Mouse (Mus musculus): ENCODE measurements at regions not wholly inside any gene's neighbourhood (a gene's known extent, or its start where the extent isn't known, plus 50 kb on each side); places are given as distances from the start of the nearest gene placed in this dataset.
A peak's percentile ranks its signal among the peaks of the same experiment; 100 is the strongest.

DNA sequence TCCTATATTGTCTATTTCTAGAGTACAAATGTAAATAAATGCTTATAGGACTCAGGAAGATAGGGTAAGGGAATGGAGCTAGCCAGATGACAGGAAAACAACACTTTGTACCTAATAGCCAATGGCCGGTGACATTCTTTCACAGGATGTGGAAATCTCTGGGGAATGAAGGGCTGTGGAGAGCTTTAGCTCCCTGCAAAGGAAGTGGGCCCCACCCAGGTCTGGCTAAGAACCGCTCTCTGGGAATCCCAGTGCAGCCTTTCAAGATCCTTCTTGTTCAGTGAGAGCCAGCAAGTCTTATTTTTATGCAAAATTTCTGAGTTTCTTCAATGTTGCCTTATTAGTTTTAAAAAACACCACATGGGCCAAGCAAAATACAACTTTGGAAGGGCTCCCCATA lies 54.7 kb upstream of the Pappa2 start:
- no peak for ATAC-seq (ENCODE audit: insufficient number of reproducible peaks, low FRiP score, low TSS enrichment)

DNA sequence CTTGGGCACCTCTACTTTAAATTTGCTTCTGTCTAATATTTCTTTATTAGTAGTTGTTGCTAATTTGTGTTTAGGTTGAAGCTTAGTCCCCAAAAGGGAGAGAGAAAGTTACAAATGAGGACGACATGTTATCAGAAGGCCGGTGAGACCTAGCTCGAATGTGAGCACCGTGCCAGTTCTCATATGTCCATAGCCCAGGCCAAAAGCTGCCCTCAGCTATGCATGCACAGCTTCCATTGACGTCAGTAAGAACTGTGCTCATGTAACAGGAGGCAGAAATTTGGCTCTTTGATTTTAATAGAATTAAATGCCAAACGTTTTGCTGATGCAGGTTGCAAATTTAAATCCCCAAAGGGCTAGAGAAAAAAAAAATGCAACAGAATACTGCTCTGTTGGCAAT lies 56.1 kb upstream of the Pappa2 start:
- ATAC-seq (ENCODE audit: insufficient number of reproducible peaks, low FRiP score, low TSS enrichment): no peak

DNA sequence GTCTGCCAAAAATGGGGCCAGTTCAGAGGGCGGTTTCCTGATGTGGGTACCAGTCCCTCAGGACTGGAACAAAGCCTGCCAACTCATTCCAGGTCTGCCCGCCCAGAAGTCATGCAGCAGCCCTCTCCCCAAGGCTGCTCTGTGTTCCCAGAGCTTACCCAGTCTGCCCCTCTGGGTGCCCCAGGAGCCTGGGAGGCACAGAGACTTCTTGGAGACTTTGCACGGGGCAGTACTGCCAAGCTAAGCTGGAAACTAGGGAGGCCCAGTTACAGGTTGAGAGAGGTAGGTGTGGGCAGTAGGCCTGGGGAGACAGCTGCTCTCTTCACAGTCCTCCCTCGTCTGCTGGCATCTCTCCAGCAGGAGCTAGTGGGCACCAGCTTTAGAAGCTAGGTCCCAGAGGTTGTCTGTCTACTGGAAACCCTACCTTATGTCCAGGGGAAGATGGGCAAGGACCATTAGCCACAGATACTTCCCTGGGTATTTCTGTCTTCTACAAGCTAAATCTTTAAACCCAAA lies 65.6 kb upstream of the Pappa2 start:
- no peak for ATAC-seq (ENCODE audit: insufficient number of reproducible peaks, low FRiP score, low TSS enrichment)

DNA sequence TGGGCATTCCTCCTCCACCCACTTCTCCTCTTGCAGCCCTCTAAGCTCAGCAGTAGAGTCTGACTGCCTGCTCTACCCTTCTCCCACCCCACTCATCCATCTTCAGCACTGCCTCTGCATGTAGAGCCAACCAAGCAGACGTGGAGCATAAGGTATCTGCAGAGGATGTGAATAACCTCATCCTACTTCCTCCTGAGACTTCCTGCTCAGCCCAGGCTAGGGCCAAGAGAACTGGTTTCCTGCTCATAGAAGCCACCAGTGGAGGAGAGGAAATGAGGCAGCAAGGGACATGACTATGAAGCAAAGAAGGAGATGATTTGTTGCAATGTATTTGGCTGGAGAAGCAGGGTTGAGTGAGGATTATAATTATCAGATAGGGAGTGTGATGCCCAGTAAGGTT lies 84.7 kb upstream of the Pappa2 start:
- no peak for ATAC-seq (ENCODE audit: insufficient number of reproducible peaks, low FRiP score, low TSS enrichment)

DNA sequence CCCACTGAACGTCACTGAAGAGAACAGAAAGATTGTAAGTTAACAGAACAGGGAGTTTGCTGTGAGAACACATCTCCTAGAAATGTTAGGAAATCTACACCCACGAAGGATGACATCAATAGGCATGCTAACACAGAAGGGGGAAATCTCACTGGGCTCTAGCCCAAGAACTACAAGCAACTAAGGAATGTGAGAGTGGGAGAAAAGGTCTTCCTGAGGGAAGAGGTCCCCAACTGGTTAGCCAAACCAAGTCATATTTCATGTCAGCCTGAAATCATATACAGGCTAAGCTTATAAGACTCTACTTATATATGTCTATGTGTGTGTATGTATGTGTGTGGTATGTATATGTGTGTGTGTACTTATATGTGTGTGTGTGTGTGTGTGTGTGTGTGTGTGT lies 118.9 kb upstream of the Pappa2 start:
- no peak for ATAC-seq (ENCODE audit: insufficient number of reproducible peaks, low FRiP score, low TSS enrichment)

DNA sequence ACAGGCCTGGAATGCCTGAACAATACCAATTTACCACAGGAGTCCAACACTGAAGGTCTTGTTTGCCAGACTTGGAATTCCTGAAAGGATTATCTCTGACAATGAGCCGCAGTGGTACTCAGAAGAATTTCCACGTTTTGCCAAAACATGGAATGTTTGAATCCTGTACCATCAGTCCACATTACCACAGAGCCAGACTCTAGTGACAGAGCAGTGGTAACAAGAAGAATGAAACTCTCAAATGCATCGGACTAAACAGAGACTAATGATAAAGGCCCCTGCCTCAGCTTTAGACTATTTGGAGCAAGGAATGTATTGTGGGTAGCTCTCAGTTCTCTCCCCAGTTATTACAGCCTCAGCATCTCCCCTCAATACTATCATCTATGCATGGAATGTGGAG lies 109.9 kb upstream of the Cop1 start:
- ATAC-seq (ENCODE audit: insufficient number of reproducible peaks, low FRiP score, low TSS enrichment): no peak

DNA sequence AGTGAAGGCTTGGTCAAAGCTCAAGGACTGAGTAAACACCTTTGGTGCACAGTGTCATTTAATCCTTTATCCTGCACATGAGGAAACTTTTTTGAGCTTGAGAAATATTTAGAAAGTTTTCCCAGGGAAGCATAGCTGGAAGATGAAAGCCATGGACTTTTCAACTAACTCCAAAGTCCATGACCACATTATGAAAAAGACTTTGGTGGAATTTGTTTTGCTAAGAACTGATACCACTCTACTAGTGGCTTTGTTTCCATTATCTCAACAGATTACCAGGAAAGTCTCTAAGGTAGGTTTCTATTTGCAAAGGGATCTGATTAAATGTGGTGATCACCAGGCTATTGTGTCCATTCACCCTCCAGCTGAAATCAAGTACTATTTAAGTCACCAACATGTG lies 107.2 kb upstream of the Cop1 start:
- ATAC-seq (ENCODE audit: insufficient number of reproducible peaks, low FRiP score, low TSS enrichment): no peak

DNA sequence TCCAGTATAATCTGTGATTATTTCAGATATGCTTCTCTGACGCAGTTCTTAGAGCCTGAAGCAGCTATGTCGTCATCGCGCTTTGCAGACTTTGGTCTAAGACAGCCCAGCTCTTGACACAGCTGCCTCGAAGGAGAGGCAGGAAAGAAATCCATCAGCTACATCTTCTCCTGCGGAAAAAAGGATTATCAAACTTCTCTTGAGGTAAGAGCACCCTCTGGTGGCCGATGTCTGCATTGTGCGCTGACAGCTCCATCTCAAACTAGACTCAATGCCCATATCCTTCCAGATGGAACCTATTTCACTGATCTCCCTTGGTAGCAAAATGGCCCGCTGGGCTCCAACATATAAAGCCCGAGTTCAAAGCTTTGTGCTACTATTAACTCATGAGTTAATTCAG lies 96.8 kb upstream of the Cop1 start:
- peak; percentile 85 for ATAC-seq (ENCODE audit: insufficient number of reproducible peaks, low FRiP score, low TSS enrichment)

DNA sequence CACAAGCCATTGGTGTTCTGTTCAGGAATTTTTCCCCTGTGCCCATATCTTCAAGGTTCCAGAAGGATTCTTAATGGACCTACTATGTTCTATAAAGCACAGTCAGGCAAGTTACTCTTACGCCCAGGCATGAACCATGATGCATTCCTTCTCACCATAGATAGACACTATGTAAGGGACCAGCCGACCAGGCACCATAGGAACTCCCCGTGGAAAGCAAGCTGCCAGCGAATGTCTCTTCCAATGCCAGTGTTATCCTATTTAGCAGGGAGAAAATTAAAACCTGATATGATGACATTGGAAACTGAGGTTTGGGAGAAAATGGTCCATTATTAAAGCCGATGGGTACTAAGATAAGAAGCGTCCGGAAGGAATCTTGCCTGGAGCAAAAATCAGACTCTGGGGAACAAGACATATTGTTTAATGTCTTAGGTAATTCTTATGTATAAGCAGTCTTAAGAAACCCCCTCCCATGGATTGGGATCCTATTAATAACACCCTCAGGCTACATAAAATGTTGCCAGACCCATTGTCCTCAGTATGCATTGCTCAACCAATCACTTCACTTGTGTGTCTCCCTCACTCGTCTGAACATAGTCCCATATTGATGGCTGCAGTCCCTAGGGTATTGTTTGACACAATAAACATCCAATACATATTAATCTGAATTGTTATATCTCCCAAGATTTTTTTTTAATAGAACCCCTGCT lies 84.2 kb upstream of the Cop1 start:
- no peak for ATAC-seq (ENCODE audit: insufficient number of reproducible peaks, low FRiP score, low TSS enrichment)

DNA sequence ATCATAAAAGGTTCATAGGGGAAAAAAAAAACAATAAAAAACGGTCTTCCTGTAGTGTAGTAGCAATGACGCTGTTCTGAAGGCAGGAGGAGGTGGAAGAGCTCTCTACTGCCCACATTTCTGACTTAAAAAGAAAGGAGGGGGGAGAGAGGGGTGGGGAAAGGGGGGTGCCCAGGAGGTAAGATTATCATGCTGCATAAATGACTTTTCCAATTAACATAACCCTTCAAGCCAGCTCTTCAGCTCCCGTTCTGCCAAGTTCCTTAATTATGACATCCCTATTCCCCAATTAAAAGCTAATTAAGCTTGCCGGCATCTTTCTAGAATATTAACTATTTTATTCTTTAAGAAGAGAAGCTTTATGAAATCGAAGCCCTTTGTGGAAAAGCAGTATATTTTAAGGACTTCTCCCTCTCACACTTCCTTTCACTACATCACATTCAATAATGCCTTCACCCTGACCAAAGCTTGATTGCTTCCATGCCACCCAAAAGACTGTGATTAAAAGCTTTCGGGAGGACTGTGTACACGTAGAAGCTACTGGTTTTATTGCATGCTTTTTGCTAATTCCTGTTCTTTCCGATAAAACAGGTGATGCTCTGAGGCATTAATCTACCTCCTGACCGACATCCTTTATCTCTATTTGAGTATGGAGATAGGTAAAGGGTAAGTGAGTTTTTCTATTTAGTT lies 83.5 kb upstream of the Cop1 start:
- ATAC-seq (ENCODE audit: insufficient number of reproducible peaks, low FRiP score, low TSS enrichment): no peak

DNA sequence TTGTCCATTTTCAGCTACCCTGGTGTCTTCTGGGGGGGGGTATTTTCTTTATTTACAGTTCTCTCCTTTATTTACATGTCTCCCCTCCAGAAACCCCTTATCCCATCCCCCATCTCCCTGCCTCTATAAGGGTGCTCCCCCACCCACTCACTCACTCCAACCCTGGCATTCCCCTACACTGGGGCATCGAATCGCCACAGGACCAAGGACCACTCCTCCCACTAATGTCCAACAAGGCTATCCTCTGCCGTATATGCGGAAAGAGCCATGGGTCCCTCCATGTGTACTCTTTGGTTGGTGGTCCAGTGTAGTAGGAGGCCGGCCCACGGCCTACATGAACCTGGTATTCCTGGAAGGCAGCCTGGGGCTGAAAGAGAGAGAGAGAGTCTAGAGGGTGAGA lies 82.9 kb upstream of the Cop1 start:
- ATAC-seq (ENCODE audit: insufficient number of reproducible peaks, low FRiP score, low TSS enrichment): no peak

DNA sequence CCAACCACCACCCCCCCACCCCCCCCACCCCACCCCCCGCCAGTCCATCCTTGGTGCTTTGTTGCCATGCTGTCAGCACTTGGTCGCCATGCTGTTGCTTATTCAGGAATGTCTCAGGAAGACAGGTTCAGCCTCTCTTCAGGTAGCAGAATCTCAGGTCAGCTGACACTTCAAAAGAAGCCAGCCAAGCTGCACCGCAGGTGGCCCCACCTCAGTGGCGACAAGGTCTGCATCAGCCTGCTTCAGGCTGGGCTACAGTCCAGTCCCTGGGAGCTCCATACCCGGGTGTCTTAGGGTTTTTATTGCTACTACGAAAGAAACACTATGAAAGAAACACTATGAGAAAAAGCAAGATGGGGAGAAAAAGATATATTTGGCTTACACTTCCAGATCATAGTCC lies 82.4 kb upstream of the Cop1 start:
- ATAC-seq (ENCODE audit: insufficient number of reproducible peaks, low FRiP score, low TSS enrichment): no peak

DNA sequence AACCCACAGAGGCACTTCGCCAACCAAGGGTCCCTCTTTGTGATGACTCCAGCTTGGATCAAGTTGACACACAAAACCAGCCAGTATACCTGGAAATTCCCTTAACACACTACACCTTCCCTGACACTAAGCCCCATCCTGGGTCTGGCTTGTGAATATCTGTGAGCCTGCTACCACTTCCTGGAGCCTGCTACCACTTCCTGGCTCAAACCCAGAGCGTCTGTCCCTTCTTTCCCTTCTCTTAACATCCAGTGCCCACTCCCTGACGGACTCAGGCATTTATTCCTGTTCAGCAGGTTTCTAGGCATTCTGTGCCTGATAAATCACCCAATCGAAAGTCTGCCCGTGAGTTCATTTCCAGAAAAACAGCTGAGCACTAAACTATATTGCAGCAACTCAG lies 81.8 kb upstream of the Cop1 start:
- ATAC-seq (ENCODE audit: insufficient number of reproducible peaks, low FRiP score, low TSS enrichment): peak; percentile 31; the same call in 1 of the 2 replicates

DNA sequence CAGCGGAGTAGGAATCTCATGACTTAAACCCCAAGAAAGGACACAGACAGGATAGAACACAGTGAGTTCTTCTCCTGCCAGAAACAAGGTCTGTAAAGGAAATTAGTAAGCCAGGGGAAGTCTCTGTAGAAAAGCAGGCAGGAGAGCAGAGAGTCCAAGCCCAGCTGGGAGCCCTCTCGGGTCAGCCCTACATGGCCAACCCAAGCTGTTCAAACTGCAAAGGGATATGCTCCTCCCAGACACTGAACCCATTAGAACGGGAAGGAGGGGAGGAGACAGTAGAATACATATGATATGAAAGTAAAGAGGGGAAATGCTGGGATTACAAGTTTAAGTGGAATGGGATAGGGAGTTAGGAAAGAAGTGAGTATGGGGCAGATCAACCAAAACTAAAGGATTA lies 75.7 kb upstream of the Cop1 start:
- ATAC-seq (ENCODE audit: insufficient number of reproducible peaks, low FRiP score, low TSS enrichment): no peak

DNA sequence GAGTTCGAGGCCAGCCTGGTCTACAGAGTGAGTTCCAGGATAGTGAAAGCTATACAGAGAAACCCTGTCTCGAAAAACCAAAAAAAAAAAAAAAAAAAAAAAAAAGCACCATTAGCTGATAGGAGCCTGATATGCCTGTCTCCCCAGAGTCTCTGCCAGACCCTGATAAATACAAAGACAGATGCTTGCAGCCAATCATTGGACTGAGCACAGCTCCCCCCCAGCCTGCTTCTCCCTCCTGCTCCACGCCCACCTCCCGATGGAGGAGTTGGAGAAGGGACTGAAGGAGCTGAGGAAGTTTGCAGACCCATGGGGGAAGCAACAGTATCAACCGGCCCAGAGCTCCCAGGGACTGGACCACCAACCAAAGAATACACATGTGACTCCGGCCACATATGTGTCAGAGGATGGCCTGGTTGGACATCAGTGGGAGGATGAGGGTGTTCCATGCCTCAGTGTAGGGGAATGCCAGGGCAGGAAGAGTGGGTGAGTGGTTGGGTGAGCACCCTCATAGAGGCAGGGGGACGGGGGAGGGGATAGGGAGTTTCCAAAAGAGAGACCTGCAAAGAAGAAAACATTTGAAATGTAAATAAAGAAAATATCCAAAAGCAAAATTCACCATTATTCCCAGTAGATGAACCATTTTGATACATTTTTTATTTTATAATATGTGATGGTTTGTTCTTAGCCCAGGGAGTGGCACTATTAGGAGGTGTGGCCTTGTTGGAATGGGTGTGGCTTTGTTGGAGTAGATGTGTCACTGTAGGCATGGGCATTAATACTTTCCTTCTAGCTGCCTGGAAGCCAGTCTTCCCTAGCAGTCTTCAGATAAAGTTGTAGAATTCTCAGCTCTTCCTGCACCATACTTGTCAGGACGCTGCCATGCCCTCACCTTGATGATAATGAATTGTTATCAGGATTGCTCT lies 71.8 kb upstream of the Cop1 start:
- no peak for ATAC-seq (ENCODE audit: insufficient number of reproducible peaks, low FRiP score, low TSS enrichment)

DNA sequence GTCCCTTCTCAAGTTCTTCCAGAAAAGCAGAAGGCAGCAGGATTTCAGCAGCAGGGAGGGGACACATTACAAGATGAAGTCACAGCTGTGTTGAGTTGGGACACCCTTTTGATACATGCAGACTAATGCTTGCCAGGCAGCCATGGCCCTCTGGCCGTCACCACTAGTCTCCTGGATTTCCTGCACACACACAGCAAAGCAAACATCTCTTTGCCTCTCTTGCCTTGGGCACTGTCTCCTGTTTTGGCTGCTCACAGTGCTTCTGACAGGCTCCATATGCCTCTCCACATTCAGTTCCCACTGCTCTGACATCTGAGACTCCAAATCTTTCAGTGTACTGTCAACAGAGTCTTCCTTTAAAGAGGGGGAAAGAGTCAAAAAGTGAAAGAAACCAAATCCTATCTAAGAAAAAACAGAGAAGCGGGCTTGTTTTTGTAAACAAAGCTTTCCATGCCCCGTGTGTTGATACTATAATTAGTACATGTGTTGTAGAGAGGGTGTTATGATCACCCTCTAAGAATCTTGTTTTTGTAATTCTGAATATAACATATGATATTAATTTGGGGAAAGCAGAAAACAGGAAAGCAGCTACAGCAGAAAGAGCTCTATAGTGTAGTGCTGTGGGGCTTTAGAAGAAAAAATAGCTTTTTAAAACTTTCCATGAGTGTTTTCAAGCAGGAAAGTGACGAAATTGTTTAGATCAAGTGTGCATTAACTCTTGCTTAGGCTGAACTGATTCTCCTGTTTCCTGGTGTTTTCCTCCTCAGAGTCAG lies 68.8 kb upstream of the Cop1 start:
- ATAC-seq (ENCODE audit: insufficient number of reproducible peaks, low FRiP score, low TSS enrichment): no peak

DNA sequence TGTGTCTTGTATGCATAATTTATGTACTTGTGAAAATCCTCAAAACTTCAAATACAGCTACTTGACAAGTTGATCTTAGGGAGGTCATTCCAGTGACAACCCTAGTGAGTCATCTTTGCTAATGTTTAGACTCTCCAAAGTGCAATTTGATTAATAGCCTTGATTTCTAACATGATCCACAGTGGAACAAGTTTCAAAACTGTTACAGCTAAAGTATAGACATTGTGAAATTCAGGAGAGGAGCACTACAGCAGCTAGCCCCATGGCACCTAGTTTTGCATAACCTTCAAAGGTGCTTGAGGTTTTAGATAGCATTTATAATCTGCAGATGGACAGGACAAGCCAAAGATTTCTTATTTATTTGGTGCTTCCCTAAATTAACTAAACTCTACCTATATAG lies 50.1 kb upstream of the Cop1 start:
- ATAC-seq (ENCODE audit: insufficient number of reproducible peaks, low FRiP score, low TSS enrichment): no peak

Measured in cerebellum, adult (tissue).